Mouse (Mus musculus): ENCODE results near the gene Bmi1. TPM values are rescaled to one million over a fixed set of nuclear protein-coding genes. Genes with fewer than 3 reads are reported as not detected.

The Bmi1 gene
- polyA plus RNA-seq, 1 experiment from 2014 or later = 25.9 TPM

GRCm38 (mm10) chr2:18695629-18696150 is 18.9 kb downstream of the Bmi1 start:
- DNase-seq (ENCODE audit: low spot score) (no peak), ATAC-seq (ENCODE audit: low read depth) (no peak)
- peaks cover 84% of the 10 kb centered on the region for H3K27me3 ChIP-seq (replicated peaks; ENCODE audit: control insufficient read depth, insufficient read depth, low read length)
- no peak overlapping the region for H3K9ac ChIP-seq (ENCODE audit: low read depth, low read length)
- H3K4me3 ChIP-seq (ENCODE audit: low read depth, low read length) = no peak overlapping the region
- no peaks in the 10 kb centered on the region; the same call in 1 of the 2 replicates for H3K4me1 ChIP-seq (ENCODE audit: control insufficient read depth, insufficient read depth, low read length)
- no peaks in the 10 kb centered on the region for H3K9me3 ChIP-seq (ENCODE audit: control insufficient read depth, low read length)
- WGBS = 7% methylated on average over 7 of the region's 7 CpGs
- no peak overlapping the region for H3K27ac ChIP-seq (replicated peaks; ENCODE audit: low read depth, low read length)
- no peak overlapping the region for H3K4me2 ChIP-seq (ENCODE audit: low read depth, low read length)
- H3K36me3 ChIP-seq (ENCODE audit: control insufficient read depth, insufficient read depth, low read length) = no peaks in the 10 kb centered on the region

- 2% methylated on average over 4 of the region's 4 CpGs for WGBS
- no peaks in the 10 kb centered on the region for H3K9me3 ChIP-seq (ENCODE audit: control insufficient read depth, low read length)
Observed at GRCm38 (mm10) chr2:18697591-18698244, 20.9 kb downstream of the Bmi1 start.

GRCm38 (mm10) chr2:18698663-18699385 is 22.0 kb downstream of the Bmi1 start:
- Histone ChIP-seq H3K36me3 (ENCODE audit: control insufficient read depth, insufficient read depth, low read length) (no peaks in the 10 kb centered on the region), H3K27ac (replicated peaks; ENCODE audit: low read depth, low read length) (no peak overlapping the region), H3K27me3 (replicated peaks; ENCODE audit: control insufficient read depth, insufficient read depth, low read length) (peaks cover 78% of the 10 kb centered on the region), H3K9ac (ENCODE audit: low read depth, low read length) (no peak overlapping the region), H3K4me1 (ENCODE audit: control insufficient read depth, insufficient read depth, low read length) (no peaks in the 10 kb centered on the region; the same call in 1 of the 2 replicates), H3K4me2 (ENCODE audit: low read depth, low read length) (no peak overlapping the region), H3K4me3 (ENCODE audit: low read depth, low read length) (peak overlapping the region; percentile 20; the same call in 1 of the 2 replicates), H3K9me3 (ENCODE audit: control insufficient read depth, low read length) (no peaks in the 10 kb centered on the region)
- under 1% methylated on average over 54 of the region's 56 CpGs for WGBS
- ATAC-seq (ENCODE audit: low read depth) (no peak), DNase-seq (ENCODE audit: low spot score) (no peak)

More at GRCm38 (mm10) chr2:18697591-18698244, 20.9 kb downstream of the Bmi1 start:
- no peak for DNase-seq (ENCODE audit: low spot score)
- no peak overlapping the region for H3K4me3 ChIP-seq (ENCODE audit: low read depth, low read length)
- H3K36me3 ChIP-seq (ENCODE audit: control insufficient read depth, insufficient read depth, low read length) = no peaks in the 10 kb centered on the region
- H3K27me3 ChIP-seq (replicated peaks; ENCODE audit: control insufficient read depth, insufficient read depth, low read length) = peaks cover 82% of the 10 kb centered on the region
- H3K4me1 ChIP-seq (ENCODE audit: control insufficient read depth, insufficient read depth, low read length) = no peaks in the 10 kb centered on the region; the same call in 1 of the 2 replicates
- H3K27ac ChIP-seq (replicated peaks; ENCODE audit: low read depth, low read length) = no peak overlapping the region
- no peak for ATAC-seq (ENCODE audit: low read depth)
- no peak overlapping the region for H3K4me2 ChIP-seq (ENCODE audit: low read depth, low read length)
- no peak overlapping the region for H3K9ac ChIP-seq (ENCODE audit: low read depth, low read length)

GRCm38 (mm10) chr2:18699401-18699990 is 22.7 kb downstream of the Bmi1 start:
- Histone ChIP-seq H3K4me3 (ENCODE audit: low read depth, low read length) (no peak overlapping the region), H3K9ac (ENCODE audit: low read depth, low read length) (no peak overlapping the region), H3K36me3 (ENCODE audit: control insufficient read depth, insufficient read depth, low read length) (no peaks in the 10 kb centered on the region), H3K4me1 (ENCODE audit: control insufficient read depth, insufficient read depth, low read length) (no peaks in the 10 kb centered on the region; the same call in 1 of the 2 replicates), H3K27ac (replicated peaks; ENCODE audit: low read depth, low read length) (no peak overlapping the region), H3K9me3 (ENCODE audit: control insufficient read depth, low read length) (no peaks in the 10 kb centered on the region), H3K27me3 (replicated peaks; ENCODE audit: control insufficient read depth, insufficient read depth, low read length) (peaks cover 81% of the 10 kb centered on the region), H3K4me2 (ENCODE audit: low read depth, low read length) (no peak overlapping the region)
- ATAC-seq (ENCODE audit: low read depth) = no peak
- DNase-seq (ENCODE audit: low spot score) = no peak
- 1% methylated on average over 11 of the region's 11 CpGs for WGBS

DNA sequence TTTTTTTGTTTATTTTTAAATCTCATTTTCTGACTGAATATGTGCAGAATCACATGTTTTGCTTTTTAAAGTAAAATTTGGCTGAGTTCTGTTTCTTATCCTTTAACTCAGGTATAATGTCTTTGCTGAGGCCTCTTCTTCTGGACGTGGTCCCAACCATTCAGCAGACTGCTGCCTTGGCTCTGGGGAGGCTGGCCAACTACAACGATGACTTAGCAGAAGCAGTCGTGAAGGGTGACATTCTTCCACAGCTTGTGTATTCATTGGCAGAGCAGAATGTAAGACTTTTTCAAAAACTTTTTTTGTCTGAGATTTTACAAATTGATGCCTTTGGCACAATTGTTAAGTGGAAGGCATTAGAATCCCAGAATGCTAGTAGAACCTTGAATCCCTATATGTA is 33.5 kb downstream of the Bmi1 start:
- H3K36me3 ChIP-seq (ENCODE audit: control insufficient read depth, insufficient read depth, low read length) = no peaks in the 10 kb centered on the region
- no peak overlapping the region for H3K9ac ChIP-seq (ENCODE audit: low read depth, low read length)
- H3K27me3 ChIP-seq (replicated peaks; ENCODE audit: control insufficient read depth, insufficient read depth, low read length) = no peaks in the 10 kb centered on the region
- H3K4me1 ChIP-seq (ENCODE audit: control insufficient read depth, insufficient read depth, low read length) = no peaks in the 10 kb centered on the region
- ATAC-seq (ENCODE audit: low read depth) (no peak), DNase-seq (ENCODE audit: low spot score) (no peak)
- no peak overlapping the region for H3K4me2 ChIP-seq (ENCODE audit: low read depth, low read length)
- no peak overlapping the region for H3K27ac ChIP-seq (replicated peaks; ENCODE audit: low read depth, low read length)
- H3K4me3 ChIP-seq (ENCODE audit: low read depth, low read length) = no peak overlapping the region
- 64% methylated on average over 3 of the region's 3 CpGs for WGBS
- H3K9me3 ChIP-seq (ENCODE audit: control insufficient read depth, low read length) = no peaks in the 10 kb centered on the region

GRCm38 (mm10) chr2:18713071-18713470 is 36.3 kb downstream of the Bmi1 start:
- DNase-seq (ENCODE audit: low spot score) = no peak
- Histone ChIP-seq H3K9ac (ENCODE audit: low read depth, low read length) (no peak overlapping the region), H3K4me2 (ENCODE audit: low read depth, low read length) (no peak overlapping the region), H3K27ac (replicated peaks; ENCODE audit: low read depth, low read length) (no peak overlapping the region), H3K27me3 (replicated peaks; ENCODE audit: control insufficient read depth, insufficient read depth, low read length) (no peaks in the 10 kb centered on the region), H3K9me3 (ENCODE audit: control insufficient read depth, low read length) (no peaks in the 10 kb centered on the region), H3K4me1 (ENCODE audit: control insufficient read depth, insufficient read depth, low read length) (no peaks in the 10 kb centered on the region), H3K36me3 (ENCODE audit: control insufficient read depth, insufficient read depth, low read length) (no peaks in the 10 kb centered on the region), H3K4me3 (ENCODE audit: low read depth, low read length) (no peak overlapping the region)
- ATAC-seq (ENCODE audit: low read depth) = no peak
- 70% methylated on average over 2 of the region's 2 CpGs for WGBS

DNA sequence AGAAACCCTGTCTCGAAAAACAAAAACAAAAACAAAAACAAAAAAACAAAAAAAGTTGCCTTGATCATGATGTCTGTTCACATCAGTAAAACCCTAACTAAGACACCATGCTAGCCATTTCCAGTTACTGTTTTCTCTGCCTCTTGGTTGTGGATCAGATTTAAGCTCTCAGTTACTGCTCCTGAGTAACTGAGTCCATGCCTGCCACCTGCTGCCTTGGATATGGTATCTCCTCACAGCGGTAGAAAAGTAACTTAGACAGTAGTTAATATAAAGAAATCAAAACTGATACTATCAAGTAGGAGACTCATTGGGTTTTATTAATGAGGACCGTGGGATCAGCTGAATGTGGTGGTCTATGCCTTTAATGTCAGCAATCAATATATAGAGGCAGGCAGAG is 37.5 kb downstream of the Bmi1 start:
- Histone ChIP-seq H3K4me3 (ENCODE audit: low read depth, low read length) (no peak overlapping the region), H3K36me3 (ENCODE audit: control insufficient read depth, insufficient read depth, low read length) (no peaks in the 10 kb centered on the region), H3K4me2 (ENCODE audit: low read depth, low read length) (no peak overlapping the region), H3K27ac (replicated peaks; ENCODE audit: low read depth, low read length) (no peak overlapping the region), H3K27me3 (replicated peaks; ENCODE audit: control insufficient read depth, insufficient read depth, low read length) (no peaks in the 10 kb centered on the region), H3K9ac (ENCODE audit: low read depth, low read length) (no peak overlapping the region), H3K9me3 (ENCODE audit: control insufficient read depth, low read length) (no peaks in the 10 kb centered on the region), H3K4me1 (ENCODE audit: control insufficient read depth, insufficient read depth, low read length) (no peaks in the 10 kb centered on the region)
- no peak for DNase-seq (ENCODE audit: low spot score)
- no peak for ATAC-seq (ENCODE audit: low read depth)
- 74% methylated on average over 3 of the region's 3 CpGs for WGBS

DNA sequence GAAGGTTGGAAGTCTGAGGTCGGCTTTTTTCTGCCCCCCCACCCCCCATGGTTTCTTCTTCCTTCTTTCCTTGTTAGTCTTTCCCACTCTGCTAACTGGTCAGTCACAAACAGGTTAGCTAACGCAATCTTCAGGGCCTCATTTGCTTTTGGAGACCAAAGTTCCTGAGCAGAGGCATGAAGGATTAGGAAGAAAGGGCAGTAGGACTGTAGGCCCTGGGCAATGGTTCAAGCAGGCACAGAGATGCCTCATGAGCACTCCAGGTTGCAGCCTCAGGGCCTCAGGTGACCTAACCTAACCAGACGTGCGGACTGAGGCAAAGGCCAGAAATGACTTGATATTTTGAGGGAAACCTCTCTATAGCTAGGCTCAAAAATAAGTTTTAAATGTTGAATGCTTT is 41.7 kb downstream of the Bmi1 start:
- Histone ChIP-seq H3K4me3 (ENCODE audit: low read depth, low read length) (no peak overlapping the region), H3K27me3 (replicated peaks; ENCODE audit: control insufficient read depth, insufficient read depth, low read length) (no peaks in the 10 kb centered on the region), H3K4me1 (ENCODE audit: control insufficient read depth, insufficient read depth, low read length) (no peaks in the 10 kb centered on the region), H3K27ac (replicated peaks; ENCODE audit: low read depth, low read length) (no peak overlapping the region), H3K9me3 (ENCODE audit: control insufficient read depth, low read length) (no peaks in the 10 kb centered on the region), H3K4me2 (ENCODE audit: low read depth, low read length) (no peak overlapping the region), H3K9ac (ENCODE audit: low read depth, low read length) (no peak overlapping the region), H3K36me3 (ENCODE audit: control insufficient read depth, insufficient read depth, low read length) (no peaks in the 10 kb centered on the region)
- ATAC-seq (ENCODE audit: low read depth) = no peak
- no peak for DNase-seq (ENCODE audit: low spot score)
- WGBS = 72% methylated on average over 4 of the region's 4 CpGs
